Mouse (Mus musculus) ES-Bruce4 (cell line): ENCODE data around the gene Sar1a.

ENCODE experiments used
- CTCF ChIP-seq: IDR thresholded peaks from one replicate; pipeline ENCODE4 v1.8.1; 2011; ENCODE audit warnings: low read depth, low read length
- EP300 ChIP-seq: IDR thresholded peaks from 2 replicates; pipeline ENCODE4 v1.6.1; 2011; ENCODE audit warnings: low read depth, low read length; ENCODE audit not compliant: insufficient read depth
- POLR2A ChIP-seq: IDR thresholded peaks from one replicate; pipeline ENCODE4 v1.8.1; 2011; ENCODE audit warnings: low read length; ENCODE audit not compliant: insufficient read depth

DNA sequence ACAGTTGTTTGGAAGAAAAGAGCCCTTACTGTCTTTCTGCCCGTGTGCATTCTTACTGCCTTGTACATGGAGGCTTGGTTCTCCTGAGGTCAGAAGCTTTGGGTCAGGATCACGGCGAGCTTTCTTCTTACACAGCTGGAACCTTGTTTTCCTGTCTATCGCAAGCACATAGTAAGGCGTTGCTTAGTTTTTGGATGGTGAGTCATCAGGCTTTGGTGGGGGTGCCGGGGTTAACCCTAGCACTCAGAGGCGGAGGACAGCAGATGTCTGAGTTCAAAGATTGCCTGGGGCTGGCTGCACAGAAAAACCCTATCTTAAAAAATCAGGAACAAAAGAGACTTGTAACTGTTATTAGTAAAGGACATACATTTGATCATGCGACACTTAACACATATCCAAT lies 18.2 kb upstream of the Sar1a start:
- TF ChIP-seq CTCF (no peak), POLR2A (no peak), EP300 (no peak)
